Mouse (Mus musculus): ENCODE data around the gene Igsf10. TPM values are rescaled to one million over a fixed set of nuclear protein-coding genes. Genes with fewer than 3 reads are reported as not detected.

Gene Igsf10
- polyA plus RNA-seq, 2 experiments, result 0.26 to 0.28 TPM

DNA sequence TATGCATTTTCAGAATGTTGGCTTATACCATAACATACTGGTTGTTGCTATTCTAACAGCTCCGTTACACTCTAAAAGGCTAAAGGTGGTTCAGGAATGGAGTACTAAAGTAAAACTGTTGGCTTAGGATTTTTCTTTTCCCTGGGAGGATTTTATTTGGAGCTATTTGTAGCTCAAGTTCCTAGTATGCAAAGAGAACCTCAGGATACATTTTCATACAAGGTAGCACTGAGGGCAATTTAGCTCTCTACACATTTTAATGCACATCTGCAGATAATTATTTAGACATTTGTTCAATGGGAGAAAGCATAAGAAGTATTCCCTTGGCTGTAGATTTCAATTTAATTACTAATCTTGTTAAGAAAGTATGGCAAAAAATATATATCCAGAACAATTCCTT is 17.7 kb upstream of the Igsf10 start:
- H3K4me2 ChIP-seq (ENCODE audit: low read depth), result no peak overlapping the region
- no peak for ATAC-seq (ENCODE audit: insufficient read depth)
- no peaks in the 10 kb centered on the region for H3K4me1 ChIP-seq (replicated peaks; ENCODE audit: control insufficient read depth in 2 of 2, insufficient read depth in 2 of 2, low read length in 1 of 2)
- H3K4me3 ChIP-seq (ENCODE audit: insufficient read depth in 1 of 2, low read depth in 2 of 2, low read length in 2 of 2), result no peak overlapping the region
- TF ChIP-seq EP300 (IDR thresholded peaks at IDR 0.05; ENCODE audit: low read depth) (no peak), CTCF (IDR thresholded peaks at IDR 0.05; ENCODE audit: low read depth) (no peak)
- DNase-seq (ENCODE audit: low read depth in 3 of 3, low spot score in 3 of 3), result no peak
- no peaks in the 10 kb centered on the region for H3K36me3 ChIP-seq (replicated peaks; ENCODE audit: control insufficient read depth, insufficient read depth, low read depth)
- H3K9ac ChIP-seq (replicated peaks), result no peak overlapping the region
- H3K9me3 ChIP-seq (ENCODE audit: control insufficient read depth, low read length), result no peaks in the 10 kb centered on the region
- no peak overlapping the region for H3K27ac ChIP-seq
- 65% methylated on average over 1 of the region's 1 CpGs for WGBS (ENCODE audit: insufficient replicate concordance)
- H3K27me3 ChIP-seq (ENCODE audit: control insufficient read depth, insufficient read depth, low read length), result no peaks in the 10 kb centered on the region

DNA sequence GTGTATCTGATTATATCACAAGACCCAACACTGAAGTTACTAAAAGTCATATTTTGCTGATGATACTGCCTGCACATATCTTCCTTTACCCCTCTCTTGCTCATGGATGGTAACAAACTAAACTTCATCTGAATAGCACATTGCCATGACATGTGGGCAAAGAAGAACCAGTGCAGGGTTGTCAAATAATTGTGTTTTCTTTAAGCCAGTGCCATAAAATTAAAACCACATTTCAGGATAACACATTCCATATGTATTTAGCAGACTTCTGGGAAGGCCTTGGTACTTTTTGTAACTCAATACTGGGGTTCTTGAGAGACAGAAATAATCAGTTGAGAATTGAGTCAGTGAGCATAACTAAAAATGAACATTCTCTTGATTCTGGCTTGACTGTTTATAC is 15.9 kb upstream of the Igsf10 start:
- DNase-seq (ENCODE audit: low read depth in 3 of 3, low spot score in 3 of 3) (no peak), ATAC-seq (ENCODE audit: insufficient read depth) (no peak)
- no peaks in the 10 kb centered on the region for H3K4me1 ChIP-seq (replicated peaks; ENCODE audit: control insufficient read depth in 2 of 2, insufficient read depth in 2 of 2, low read length in 1 of 2)
- H3K4me3 ChIP-seq (ENCODE audit: insufficient read depth in 1 of 2, low read depth in 2 of 2, low read length in 2 of 2), result no peak overlapping the region
- H3K27ac ChIP-seq, result no peak overlapping the region
- no peak overlapping the region for H3K9ac ChIP-seq (replicated peaks)
- H3K4me2 ChIP-seq (ENCODE audit: low read depth), result no peak overlapping the region
- H3K27me3 ChIP-seq (ENCODE audit: control insufficient read depth, insufficient read depth, low read length), result no peaks in the 10 kb centered on the region
- TF ChIP-seq EP300 (IDR thresholded peaks at IDR 0.05; ENCODE audit: low read depth) (no peak), CTCF (IDR thresholded peaks at IDR 0.05; ENCODE audit: low read depth) (no peak)
- H3K9me3 ChIP-seq (ENCODE audit: control insufficient read depth, low read length), result no peaks in the 10 kb centered on the region
- H3K36me3 ChIP-seq (replicated peaks; ENCODE audit: control insufficient read depth, insufficient read depth, low read depth), result no peaks in the 10 kb centered on the region

- ATAC-seq (ENCODE audit: insufficient read depth) (no peak), DNase-seq (ENCODE audit: low read depth in 3 of 3, low spot score in 3 of 3) (no peak)
- H3K4me2 ChIP-seq (ENCODE audit: low read depth), result no peak overlapping the region
- no peak overlapping the region for H3K27ac ChIP-seq
- H3K36me3 ChIP-seq (replicated peaks; ENCODE audit: control insufficient read depth, insufficient read depth, low read depth), result no peaks in the 10 kb centered on the region
- WGBS (ENCODE audit: insufficient replicate concordance), result 69% methylated on average over 3 of the region's 3 CpGs
- H3K27me3 ChIP-seq (ENCODE audit: control insufficient read depth, insufficient read depth, low read length), result no peaks in the 10 kb centered on the region
- no peak overlapping the region for H3K9ac ChIP-seq (replicated peaks)
- TF ChIP-seq EP300 (IDR thresholded peaks at IDR 0.05; ENCODE audit: low read depth) (no peak), CTCF (IDR thresholded peaks at IDR 0.05; ENCODE audit: low read depth) (no peak)
- H3K4me1 ChIP-seq (replicated peaks; ENCODE audit: control insufficient read depth in 2 of 2, insufficient read depth in 2 of 2, low read length in 1 of 2), result no peaks in the 10 kb centered on the region
- H3K4me3 ChIP-seq (ENCODE audit: insufficient read depth in 1 of 2, low read depth in 2 of 2, low read length in 2 of 2), result no peak overlapping the region
- H3K9me3 ChIP-seq (ENCODE audit: control insufficient read depth, low read length), result no peaks in the 10 kb centered on the region
Observed at GRCm38 (mm10) chr3:59354156-59354555, 10.0 kb upstream of the Igsf10 start.

DNA sequence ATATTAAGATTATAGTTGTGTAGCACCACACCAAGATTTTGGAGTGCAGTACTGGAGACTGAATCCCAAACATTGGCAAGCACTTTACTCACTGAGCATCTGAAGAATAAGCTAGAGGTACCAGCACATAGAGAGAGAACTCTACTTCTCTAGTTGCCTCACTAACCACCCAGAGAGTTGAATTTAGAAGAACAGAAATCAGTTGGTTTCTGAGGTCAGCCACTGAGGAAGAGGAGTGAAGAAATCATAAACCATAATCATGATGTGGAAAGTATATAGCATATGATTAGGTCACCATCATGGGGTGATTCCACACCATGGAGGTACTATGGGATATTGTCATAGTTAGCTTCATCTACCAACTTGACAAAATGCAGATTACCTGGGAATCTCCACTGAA is 7.6 kb upstream of the Igsf10 start:
- H3K4me3 ChIP-seq (ENCODE audit: insufficient read depth in 1 of 2, low read depth in 2 of 2, low read length in 2 of 2), result no peak overlapping the region
- no peak overlapping the region for H3K9ac ChIP-seq (replicated peaks)
- DNase-seq (ENCODE audit: low read depth in 3 of 3, low spot score in 3 of 3) (no peak), ATAC-seq (ENCODE audit: insufficient read depth) (no peak)
- no peak overlapping the region for H3K4me2 ChIP-seq (ENCODE audit: low read depth)
- TF ChIP-seq CTCF (IDR thresholded peaks at IDR 0.05; ENCODE audit: low read depth), result no peak
- no peak for TF ChIP-seq EP300 (IDR thresholded peaks at IDR 0.05; ENCODE audit: low read depth)
- no peaks in the 10 kb centered on the region for H3K27me3 ChIP-seq (ENCODE audit: control insufficient read depth, insufficient read depth, low read length)
- no peaks in the 10 kb centered on the region for H3K36me3 ChIP-seq (replicated peaks; ENCODE audit: control insufficient read depth, insufficient read depth, low read depth)
- H3K9me3 ChIP-seq (ENCODE audit: control insufficient read depth, low read length), result no peaks in the 10 kb centered on the region
- no peak overlapping the region for H3K27ac ChIP-seq
- no peaks in the 10 kb centered on the region for H3K4me1 ChIP-seq (replicated peaks; ENCODE audit: control insufficient read depth in 2 of 2, insufficient read depth in 2 of 2, low read length in 1 of 2)

DNA sequence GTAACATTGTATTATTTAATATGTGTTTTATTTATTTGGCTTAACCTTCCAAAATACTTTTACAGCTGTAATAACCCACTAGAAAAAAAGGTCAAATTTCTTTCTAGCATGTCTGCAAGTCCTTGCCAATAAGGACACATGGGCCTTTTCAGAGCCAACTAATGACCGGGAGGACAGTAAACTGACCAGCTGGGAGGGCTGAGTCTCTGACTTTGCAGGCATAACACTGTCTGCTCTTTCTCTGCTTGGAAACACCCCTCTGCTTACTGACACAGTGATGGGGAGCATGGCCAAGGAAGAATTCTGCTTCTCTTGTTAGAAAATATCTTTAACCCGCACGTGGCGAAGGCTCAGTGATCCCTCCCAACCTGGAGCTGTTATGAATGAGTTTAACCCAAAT is 1.2 kb downstream of the Igsf10 start:
- Histone ChIP-seq H3K27me3 (ENCODE audit: control insufficient read depth, insufficient read depth, low read length) (no peaks in the 10 kb centered on the region), H3K9ac (replicated peaks) (no peak overlapping the region), H3K4me2 (ENCODE audit: low read depth) (no peak overlapping the region), H3K4me3 (ENCODE audit: insufficient read depth in 1 of 2, low read depth in 2 of 2, low read length in 2 of 2) (no peak overlapping the region), H3K9me3 (ENCODE audit: control insufficient read depth, low read length) (no peaks in the 10 kb centered on the region), H3K36me3 (replicated peaks; ENCODE audit: control insufficient read depth, insufficient read depth, low read depth) (no peaks in the 10 kb centered on the region), H3K4me1 (replicated peaks; ENCODE audit: control insufficient read depth in 2 of 2, insufficient read depth in 2 of 2, low read length in 1 of 2) (no peaks in the 10 kb centered on the region), H3K27ac (no peak overlapping the region)
- TF ChIP-seq EP300 (IDR thresholded peaks at IDR 0.05; ENCODE audit: low read depth) (no peak), CTCF (IDR thresholded peaks at IDR 0.05; ENCODE audit: low read depth) (no peak)
- DNase-seq (ENCODE audit: low read depth in 3 of 3, low spot score in 3 of 3) (no peak), ATAC-seq (ENCODE audit: insufficient read depth) (no peak)
- WGBS (ENCODE audit: insufficient replicate concordance), result 64% methylated on average over 4 of the region's 4 CpGs
